Mouse (Mus musculus): Measurements from ENCODE around the gene Cib3.

- TF ChIP-seq CTCF (IDR thresholded peaks at IDR 0.05; ENCODE audit: low read depth), result no peak
- no peak for TF ChIP-seq EP300 (IDR thresholded peaks at IDR 0.05; ENCODE audit: low read depth)
Observed at GRCm38 (mm10) chr8:72259862-72260261, 47.2 kb upstream of the Cib3 start.
